Mouse (Mus musculus) cerebellum, adult 2 months (tissue): Measurements from ENCODE around the gene R3hdm2. TPM values are rescaled to one million over a fixed set of nuclear protein-coding genes. Genes with fewer than 3 reads are reported as not detected.

Experiments
- DNase-seq, 2 experiments: peaks; one replicate each; pipeline ENCODE4 v3.0.0; 2021
- H3K27ac ChIP-seq: fragments of 200-500 bp; 2 replicates; pipeline ENCODE4 v1.5.1; 2012; ENCODE audit warnings: low read length, control low read depth, inconsistent platforms; ENCODE audit not compliant: insufficient read depth
- H3K27me3 ChIP-seq: fragments of 200-500 bp; 2 replicates; pipeline ENCODE4 v1.6.1; 2012; ENCODE audit warnings: inconsistent platforms, mild to moderate bottlenecking, low read length, moderate library complexity; ENCODE audit not compliant: control insufficient read depth, insufficient read depth
- H3K4me1 ChIP-seq: fragments of 200-500 bp; 2 replicates; pipeline ENCODE4 v1.6.1; 2011; ENCODE audit warnings: low read length; ENCODE audit not compliant: control insufficient read depth, insufficient read depth
- H3K4me3 ChIP-seq: fragments of 200-500 bp; replicated peaks from 2 replicates; pipeline ENCODE3; 2011; ENCODE audit warnings: mild to moderate bottlenecking, low read depth, low read length, control low read depth; ENCODE audit not compliant: insufficient read depth
- CTCF ChIP-seq: fragments of 200-500 bp; IDR thresholded peaks from 2 replicates; pipeline ENCODE4 v1.5.1; 2011; ENCODE audit warnings: low read depth, mild to moderate bottlenecking, control low read depth, low read length, moderate library complexity, borderline replicate concordance; ENCODE audit not compliant: insufficient read depth
- POLR2A ChIP-seq: fragments of 200-500 bp; IDR thresholded peaks from 2 replicates; pipeline ENCODE4 v1.6.1; 2011; ENCODE audit warnings: low read length, control low read depth, borderline replicate concordance; ENCODE audit not compliant: insufficient read depth
- WGBS: fragments of 180-500 bp; shearing (Covaris S2); methylation state at CpG from one replicate; pipeline ENCODE4 v1.1.7; 2018; 5-methylcytosine and 5-hydroxymethylcytosine counted together
- polyA plus RNA-seq: library from polyadenylated mRNA; depleted of rRNA; stranded (reverse); fragments of >200 nt; gene quantifications from 2 replicates; pipeline ENCODE4 v1.2.3, GENCODE M21; 2012

R3hdm2 gene
- polyA plus RNA-seq, 1 experiment: 137 TPM

DNA sequence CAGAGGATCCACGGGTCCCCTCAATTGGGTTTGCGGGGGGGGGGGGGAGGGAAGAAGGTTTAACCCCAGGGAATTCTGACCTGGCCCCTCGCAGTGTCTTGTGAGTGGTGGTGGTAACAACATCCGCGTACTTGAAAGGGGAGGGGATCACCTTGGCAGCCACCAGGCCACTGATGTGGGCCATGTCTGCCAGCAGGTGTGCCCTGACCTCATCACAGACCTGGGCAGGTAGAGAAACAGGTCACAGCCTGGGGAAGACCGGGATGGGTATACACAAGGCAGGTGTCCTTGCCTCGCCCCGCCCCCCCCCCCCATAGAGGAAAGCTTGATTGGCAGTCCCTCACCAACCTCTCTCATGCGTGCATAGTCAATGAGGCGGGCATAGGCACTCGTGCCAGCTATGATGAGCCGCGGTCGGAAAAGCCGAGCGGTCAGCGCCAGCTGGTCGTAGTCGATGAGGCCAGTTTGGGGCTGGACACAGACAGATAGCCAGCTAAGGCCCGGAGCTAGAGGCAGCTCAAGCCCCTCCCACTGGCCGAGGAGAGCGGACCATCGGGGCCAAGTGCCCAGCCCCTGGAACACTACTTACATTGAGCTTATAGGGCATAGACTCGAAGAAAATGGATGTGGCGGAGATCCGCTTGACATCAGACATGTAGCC, 139.0 kb downstream of the R3hdm2 start:
- Histone ChIP-seq H3K27ac (no peak overlapping the region), H3K4me1 (peaks cover 9% of the 10 kb centered on the region), H3K27me3 (no peaks in the 10 kb centered on the region), H3K4me3 (no peak overlapping the region)
- no peak for DNase-seq
- TF ChIP-seq CTCF: no peak
- TF ChIP-seq POLR2A: no peak
- WGBS: 46% methylated on average over 26 of the region's 26 CpGs

DNA sequence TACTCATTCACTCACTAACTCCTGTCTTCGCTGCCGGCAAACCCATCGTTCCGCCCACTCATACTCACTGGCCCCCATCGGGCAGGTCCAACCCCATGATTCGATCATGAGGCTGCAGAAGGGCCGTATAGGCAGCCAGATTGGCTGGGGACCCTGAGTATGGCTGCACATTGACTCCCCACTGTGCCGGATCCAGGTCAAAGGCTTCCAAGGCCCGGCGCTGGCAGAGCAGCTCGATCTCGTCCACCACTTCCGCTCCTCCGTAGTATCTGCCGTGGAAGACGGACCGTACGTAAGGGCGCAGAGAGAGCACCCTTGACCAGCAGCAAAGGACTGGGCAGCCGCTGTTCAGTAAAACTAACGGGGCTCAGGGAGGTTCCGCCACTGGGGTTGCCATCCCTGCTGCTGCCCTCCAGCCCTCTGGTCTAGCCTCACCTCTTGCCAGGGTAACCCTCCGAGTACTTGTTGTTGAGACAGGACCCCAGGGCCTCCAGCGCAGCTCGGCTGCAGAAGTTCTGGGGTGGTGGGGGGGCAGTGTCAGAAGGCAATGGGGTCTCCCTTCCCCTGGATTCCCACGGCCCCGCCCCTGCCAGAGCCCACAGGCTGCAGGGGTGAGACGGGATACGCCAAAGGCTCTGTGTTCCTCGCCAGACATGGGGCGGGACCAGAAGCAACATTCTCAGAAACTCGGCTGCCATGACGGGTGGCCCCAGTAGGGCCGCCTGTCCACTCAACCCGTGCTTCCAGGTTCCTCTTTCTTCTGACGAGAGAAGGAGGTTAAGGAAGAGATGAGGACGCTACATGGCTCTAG, 140.0 kb downstream of the R3hdm2 start:
- Histone ChIP-seq H3K27me3 (no peaks in the 10 kb centered on the region), H3K4me3 (no peak overlapping the region), H3K27ac (no peak overlapping the region), H3K4me1 (peaks cover 9% of the 10 kb centered on the region)
- TF ChIP-seq POLR2A (no peak), CTCF (no peak)
- no peak for DNase-seq
- whole genome bisulfite sequencing: 78% methylated on average over 37 of the region's 37 CpGs

DNA sequence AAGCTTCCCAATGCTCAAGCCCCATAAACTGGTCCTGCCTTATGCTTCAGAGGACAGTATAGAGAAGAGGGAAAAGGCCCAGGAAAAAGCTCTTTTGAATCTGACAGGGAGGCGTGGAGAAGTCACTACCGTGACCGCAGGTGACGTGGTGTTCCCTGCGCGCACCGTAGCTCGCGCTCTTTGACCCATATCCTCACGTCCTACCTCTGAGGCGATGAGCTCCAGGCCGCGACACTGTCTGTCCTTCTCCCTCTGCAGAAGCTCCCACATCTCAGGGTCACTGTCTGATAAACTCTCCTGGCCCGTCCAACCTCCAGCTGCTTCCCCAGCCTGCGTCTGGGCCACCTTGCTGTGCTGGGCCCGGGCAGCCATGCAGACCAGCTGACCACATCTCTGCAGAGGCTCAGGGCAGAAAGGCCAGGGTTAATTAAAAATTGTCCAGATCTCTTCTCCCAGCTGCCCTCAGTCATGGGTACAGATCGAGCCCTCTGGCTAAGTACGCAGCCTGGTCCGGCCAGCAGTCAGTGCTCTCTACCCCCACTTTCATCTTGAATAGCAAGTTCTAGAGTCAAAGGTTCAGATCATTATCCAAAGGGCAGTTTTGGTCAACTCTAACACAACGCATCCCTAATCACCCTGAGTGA, 140.7 kb downstream of the R3hdm2 start:
- DNase-seq: no peak
- Histone ChIP-seq H3K4me1 (peaks cover 9% of the 10 kb centered on the region), H3K27me3 (no peaks in the 10 kb centered on the region), H3K27ac (no peak overlapping the region), H3K4me3 (no peak overlapping the region)
- no peak for TF ChIP-seq CTCF
- TF ChIP-seq POLR2A: no peak
- 75% methylated on average over 20 of the region's 20 CpGs for WGBS

DNA sequence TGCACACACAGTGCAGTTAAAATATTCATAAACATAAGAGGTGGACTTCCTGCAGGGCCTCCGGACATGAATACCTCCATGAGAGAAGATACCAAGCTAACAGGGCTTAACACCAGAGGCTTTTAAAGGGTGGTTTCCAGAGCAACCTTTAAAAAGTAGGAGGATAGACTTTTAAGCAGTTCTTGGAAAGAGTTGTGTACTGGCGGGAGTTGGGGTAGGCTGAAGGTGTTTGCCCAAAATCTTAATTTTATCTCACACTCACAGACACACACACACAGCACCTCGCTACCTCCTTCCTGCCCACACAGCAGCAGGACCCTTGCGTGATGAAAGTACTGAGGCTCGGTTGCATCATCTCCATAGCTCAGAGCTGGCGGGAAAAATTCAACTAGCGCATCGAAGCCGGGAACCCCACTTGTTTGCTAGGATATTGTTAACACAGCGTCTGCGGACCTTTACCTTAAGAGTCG, 141.5 kb downstream of the R3hdm2 start:
- H3K4me1 ChIP-seq: peaks cover 13% of the 10 kb centered on the region
- H3K4me3 ChIP-seq: peak overlapping the region; percentile 85
- TF ChIP-seq POLR2A (no peak), CTCF (no peak)
- H3K27ac ChIP-seq: no peak overlapping the region
- DNase-seq: no peak
- WGBS: 6% methylated on average over 12 of the region's 12 CpGs
- H3K27me3 ChIP-seq: no peaks in the 10 kb centered on the region

DNA sequence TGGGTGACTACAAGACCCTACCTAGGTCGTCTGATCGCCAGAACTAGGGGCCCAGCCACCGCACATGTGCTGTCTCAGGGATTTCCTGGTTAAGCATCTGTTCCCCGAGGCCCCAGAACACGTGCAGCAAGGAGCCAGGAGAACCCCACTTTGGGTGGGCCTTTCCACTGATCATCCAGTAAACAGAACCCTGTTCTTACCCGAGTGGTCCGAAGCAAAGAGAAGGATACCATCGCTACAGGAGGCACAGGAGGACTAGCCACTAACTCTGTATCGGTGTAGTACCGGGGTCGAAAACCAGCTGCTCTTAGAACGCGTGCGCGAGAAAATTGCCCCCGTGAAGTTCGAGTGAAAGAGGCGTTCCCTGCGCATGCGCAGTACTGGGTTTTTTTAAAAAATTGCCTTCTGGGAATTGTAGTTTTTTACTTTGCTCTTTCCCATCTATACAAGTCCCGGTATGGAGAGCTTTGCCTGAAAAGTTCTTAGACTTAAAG, 142.0 kb downstream of the R3hdm2 start, which contains the start of gene Shmt2:
Shmt2 (minus strand) TSS at position 357 of the 494 bp plus-strand sequence.
- no peaks in the 10 kb centered on the region for H3K27me3 ChIP-seq
- WGBS: under 1% methylated on average over 21 of the region's 21 CpGs
- DNase-seq: peak; percentile 84 to 86
- peaks cover 13% of the 10 kb centered on the region for H3K4me1 ChIP-seq
- H3K4me3 ChIP-seq: peak within 1 kb of the TSS; percentile 85
- H3K27ac ChIP-seq: no peak within 1 kb of the TSS
- TF ChIP-seq POLR2A (peak; percentile 43; the same call in 1 of the 2 replicates), CTCF (no peak)

DNA sequence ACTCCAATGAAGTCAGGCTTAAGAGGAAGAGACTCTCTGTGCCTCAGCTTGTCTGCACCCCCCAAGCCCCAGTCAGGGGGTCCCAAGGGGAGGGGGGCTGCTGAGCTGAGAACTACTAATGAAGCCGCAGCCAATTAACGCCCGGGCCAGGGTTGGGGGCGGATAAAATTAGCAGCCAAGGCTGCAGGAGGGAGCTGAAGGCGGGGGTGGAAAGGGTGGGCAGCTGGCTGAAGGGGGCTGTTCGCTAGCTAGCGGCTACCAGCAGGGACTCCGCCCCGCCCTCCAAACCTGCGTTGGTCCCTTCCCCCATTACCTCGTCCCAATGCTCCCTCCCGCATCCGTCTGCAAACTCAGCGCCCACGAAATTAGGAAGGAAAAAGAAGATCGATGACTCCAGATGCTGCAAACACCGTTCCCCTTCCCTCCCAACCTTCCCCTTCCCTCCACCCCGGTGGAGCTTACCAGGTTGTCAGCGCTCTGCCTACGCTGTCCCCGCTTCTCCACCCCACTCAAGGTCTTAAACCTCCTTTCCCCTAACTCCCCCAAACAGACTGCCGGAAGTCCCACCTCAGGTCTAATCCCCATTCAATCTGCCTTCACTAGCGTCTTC, 144.6 kb downstream of the R3hdm2 start:
- Histone ChIP-seq H3K4me3 (no peak overlapping the region), H3K27ac (no peak overlapping the region), H3K27me3 (no peaks in the 10 kb centered on the region), H3K4me1 (peaks cover 13% of the 10 kb centered on the region)
- TF ChIP-seq POLR2A: no peak
- no peak for TF ChIP-seq CTCF
- DNase-seq: no peak
- 28% methylated on average over 23 of the region's 23 CpGs for WGBS

DNA sequence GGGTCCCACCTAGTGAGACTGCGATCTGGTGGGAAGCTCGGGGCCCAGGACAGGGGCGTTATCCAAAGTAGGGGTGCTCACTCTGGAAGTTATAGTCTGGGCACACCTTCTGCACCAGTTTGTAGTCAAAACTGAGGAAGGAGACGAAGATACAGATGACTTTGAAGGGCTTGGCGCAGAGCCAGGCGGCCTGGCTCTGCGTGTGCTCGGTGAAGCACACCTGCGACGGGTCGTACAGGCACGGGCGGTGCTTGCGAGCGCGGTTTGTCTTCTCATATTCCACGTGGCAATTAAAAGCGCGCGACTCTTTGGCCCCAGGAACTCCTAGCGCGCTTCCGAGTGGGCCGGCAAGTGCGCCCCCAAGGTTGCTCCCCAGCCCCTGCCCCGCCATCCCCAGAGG, 145.9 kb downstream of the R3hdm2 start:
- 10% methylated on average over 26 of the region's 26 CpGs for WGBS
- no peak overlapping the region for H3K27ac ChIP-seq
- no peaks in the 10 kb centered on the region for H3K27me3 ChIP-seq
- H3K4me1 ChIP-seq: peaks cover 8% of the 10 kb centered on the region
- TF ChIP-seq CTCF: no peak
- no peak for TF ChIP-seq POLR2A
- H3K4me3 ChIP-seq: no peak overlapping the region
- no peak for DNase-seq
